Mouse (Mus musculus): ENCODE results near the gene Serpinf2.

- TF ChIP-seq CTCF (IDR thresholded peaks at IDR 0.05; ENCODE audit: low read depth, low read length): no peak
- no peak for TF ChIP-seq POLR2A (IDR thresholded peaks at IDR 0.05; ENCODE audit: insufficient read depth, low read length)
Measured at GRCm38 (mm10) chr11:75399411-75399841, 40.0 kb downstream of the Serpinf2 start.
